Mouse (Mus musculus): Measurements from ENCODE around the gene Smg9. TPM values are rescaled to one million over a fixed set of nuclear protein-coding genes. Genes with fewer than 3 reads are reported as not detected.

Gene Smg9
- total and polyA plus RNA-seq, 2 experiments from 2014 or later, result 27.4 to 52.3 TPM

- Histone ChIP-seq H3K9me3 (ENCODE audit: low read length) (no peaks in the 10 kb centered on the region), H3K4me1 (ENCODE audit: insufficient read depth, low read length) (no peaks in the 10 kb centered on the region), H3K9ac (replicated peaks; ENCODE audit: low read length) (no peak overlapping the region), H3K4me2 (ENCODE audit: low read depth, low read length) (no peak overlapping the region), H3K27ac (no peak overlapping the region), H3K36me3 (ENCODE audit: insufficient read depth, low read length) (no peaks in the 10 kb centered on the region), H3K4me3 (ENCODE audit: low read length) (no peak overlapping the region), H3K27me3 (ENCODE audit: insufficient read depth, low read length) (no peaks in the 10 kb centered on the region)
- no peak for DNase-seq (ENCODE audit: low spot score)
- TF ChIP-seq CTCF (IDR thresholded peaks at IDR 0.05; ENCODE audit: low read depth), result no peak
- ATAC-seq, result no peak
- WGBS, result 75% methylated on average over 7 of the region's 7 CpGs
Measured at GRCm38 (mm10) chr7:24439891-24440290, 40.5 kb downstream of the Smg9 start.

GRCm38 (mm10) chr7:24441785-24442184, 42.4 kb downstream of the Smg9 start:
- Histone ChIP-seq H3K27ac (no peak overlapping the region), H3K9ac (replicated peaks; ENCODE audit: low read length) (no peak overlapping the region), H3K4me1 (ENCODE audit: insufficient read depth, low read length) (no peaks in the 10 kb centered on the region), H3K27me3 (ENCODE audit: insufficient read depth, low read length) (no peaks in the 10 kb centered on the region), H3K36me3 (ENCODE audit: insufficient read depth, low read length) (no peaks in the 10 kb centered on the region), H3K4me3 (ENCODE audit: low read length) (no peak overlapping the region), H3K9me3 (ENCODE audit: low read length) (no peaks in the 10 kb centered on the region), H3K4me2 (ENCODE audit: low read depth, low read length) (no peak overlapping the region)
- 8% methylated on average over 1 of the region's 1 CpGs for WGBS
- TF ChIP-seq CTCF (IDR thresholded peaks at IDR 0.05; ENCODE audit: low read depth), result peak; percentile 91
- ATAC-seq (peak; percentile 54; the same call in 1 of the 2 replicates), DNase-seq (ENCODE audit: low spot score) (peak; percentile 70)

- H3K27ac ChIP-seq, result no peak overlapping the region
- H3K9ac ChIP-seq (replicated peaks; ENCODE audit: low read length), result no peak overlapping the region
- WGBS, result 79% methylated on average over 8 of the region's 8 CpGs
- H3K4me3 ChIP-seq (ENCODE audit: low read length), result no peak overlapping the region
- DNase-seq (ENCODE audit: low spot score) (no peak), ATAC-seq (no peak)
- no peak overlapping the region for H3K4me2 ChIP-seq (ENCODE audit: low read depth, low read length)
- no peaks in the 10 kb centered on the region for H3K4me1 ChIP-seq (ENCODE audit: insufficient read depth, low read length)
- no peak for TF ChIP-seq CTCF (IDR thresholded peaks at IDR 0.05; ENCODE audit: low read depth)
- H3K9me3 ChIP-seq (ENCODE audit: low read length), result no peaks in the 10 kb centered on the region
- no peaks in the 10 kb centered on the region for H3K27me3 ChIP-seq (ENCODE audit: insufficient read depth, low read length)
- no peaks in the 10 kb centered on the region for H3K36me3 ChIP-seq (ENCODE audit: insufficient read depth, low read length)
Measured at GRCm38 (mm10) chr7:24442313-24442712, 42.9 kb downstream of the Smg9 start.

- H3K4me3 ChIP-seq (ENCODE audit: low read length), result no peak overlapping the region
- DNase-seq (ENCODE audit: low spot score) (no peak), ATAC-seq (no peak)
- no peaks in the 10 kb centered on the region for H3K27me3 ChIP-seq (ENCODE audit: insufficient read depth, low read length)
- no peaks in the 10 kb centered on the region for H3K4me1 ChIP-seq (ENCODE audit: insufficient read depth, low read length)
- H3K4me2 ChIP-seq (ENCODE audit: low read depth, low read length), result no peak overlapping the region
- H3K9me3 ChIP-seq (ENCODE audit: low read length), result no peaks in the 10 kb centered on the region
- no peak for TF ChIP-seq CTCF (IDR thresholded peaks at IDR 0.05; ENCODE audit: low read depth)
- H3K36me3 ChIP-seq (ENCODE audit: insufficient read depth, low read length), result no peaks in the 10 kb centered on the region
- no peak overlapping the region for H3K9ac ChIP-seq (replicated peaks; ENCODE audit: low read length)
- 90% methylated on average over 9 of the region's 9 CpGs for WGBS
- no peak overlapping the region for H3K27ac ChIP-seq
Measured at GRCm38 (mm10) chr7:24445266-24445926, 46.0 kb downstream of the Smg9 start.

- TF ChIP-seq CTCF (IDR thresholded peaks at IDR 0.05; ENCODE audit: low read depth), result peak; percentile 26
- DNase-seq (ENCODE audit: low spot score) (no peak), ATAC-seq (no peak)
- H3K27me3 ChIP-seq (ENCODE audit: insufficient read depth, low read length), result no peaks in the 10 kb centered on the region
- H3K4me2 ChIP-seq (ENCODE audit: low read depth, low read length), result no peak overlapping the region
- WGBS, result 80% methylated on average over 7 of the region's 7 CpGs
- no peaks in the 10 kb centered on the region for H3K9me3 ChIP-seq (ENCODE audit: low read length)
- no peak overlapping the region for H3K9ac ChIP-seq (replicated peaks; ENCODE audit: low read length)
- H3K36me3 ChIP-seq (ENCODE audit: insufficient read depth, low read length), result no peaks in the 10 kb centered on the region
- no peak overlapping the region for H3K4me3 ChIP-seq (ENCODE audit: low read length)
- no peak overlapping the region for H3K27ac ChIP-seq
- no peaks in the 10 kb centered on the region for H3K4me1 ChIP-seq (ENCODE audit: insufficient read depth, low read length)
Measured at GRCm38 (mm10) chr7:24446697-24447340, 47.4 kb downstream of the Smg9 start.

- Histone ChIP-seq H3K4me2 (ENCODE audit: low read depth, low read length) (no peak overlapping the region), H3K27me3 (ENCODE audit: insufficient read depth, low read length) (no peaks in the 10 kb centered on the region), H3K36me3 (ENCODE audit: insufficient read depth, low read length) (no peaks in the 10 kb centered on the region), H3K4me1 (ENCODE audit: insufficient read depth, low read length) (no peaks in the 10 kb centered on the region), H3K4me3 (ENCODE audit: low read length) (no peak overlapping the region), H3K9me3 (ENCODE audit: low read length) (no peaks in the 10 kb centered on the region), H3K9ac (replicated peaks; ENCODE audit: low read length) (no peak overlapping the region), H3K27ac (no peak overlapping the region)
- TF ChIP-seq CTCF (IDR thresholded peaks at IDR 0.05; ENCODE audit: low read depth), result no peak
- DNase-seq (ENCODE audit: low spot score) (peak; percentile 12), ATAC-seq (peak; percentile 61; the same call in 1 of the 2 replicates)
- 58% methylated on average over 14 of the region's 14 CpGs for WGBS
Measured at GRCm38 (mm10) chr7:24448782-24449517, 49.5 kb downstream of the Smg9 start.

Measured in hindbrain, postnatal 0 days (tissue).